Mouse (Mus musculus) neural tube, embryonic 13.5 days (tissue): Measurements from ENCODE around the gene Zscan20. TPM values are rescaled to one million over a fixed set of nuclear protein-coding genes. Genes with fewer than 3 reads are reported as not detected.
"Not testable (repeated sequence)": the region's sequence is repeated elsewhere in the genome, so short reads cannot be mapped to it uniquely, and the experiment has no call there.

Experiments
- ATAC-seq: fragments of 200-750 bp; cut with Nextera tagmentation; 2 replicates; pipeline ENCODE4 v1.8.0; 2017; ENCODE audit warnings: low read depth, mild to moderate bottlenecking, moderate TSS enrichment, moderate library complexity
- H3K27ac ChIP-seq: fragments of 300-500 bp; sonication (generic); replicated peaks from 2 replicates; pipeline ENCODE4 v1.5.1; 2015; ENCODE audit warnings: moderate library complexity, mild to moderate bottlenecking, inconsistent platforms
- H3K27me3 ChIP-seq: fragments of 300-500 bp; sonication (generic); 2 replicates; pipeline ENCODE4 v1.6.1; 2015; ENCODE audit warnings: mild to moderate bottlenecking, inconsistent platforms
- H3K36me3 ChIP-seq: fragments of 300-500 bp; sonication (generic); 2 replicates; pipeline ENCODE4 v1.6.1; 2015; ENCODE audit warnings: mild to moderate bottlenecking, inconsistent platforms
- H3K4me1 ChIP-seq: fragments of 300-500 bp; sonication (generic); replicated peaks from 2 replicates; pipeline ENCODE4 v1.6.1; 2015; ENCODE audit warnings: inconsistent platforms
- H3K4me2 ChIP-seq: fragments of 300-500 bp; sonication (generic); 2 replicates; pipeline ENCODE4 v1.6.1; 2015; ENCODE audit warnings: inconsistent platforms, mild to moderate bottlenecking, moderate library complexity
- H3K4me3 ChIP-seq: fragments of 300-500 bp; sonication (generic); 2 replicates; pipeline ENCODE4 v1.5.1; 2015; ENCODE audit warnings: mild to moderate bottlenecking, inconsistent platforms
- H3K9ac ChIP-seq: fragments of 300-500 bp; sonication (generic); 2 replicates; pipeline ENCODE4 v1.6.1; 2015; ENCODE audit warnings: moderate library complexity, mild to moderate bottlenecking, inconsistent platforms
- H3K9me3 ChIP-seq: fragments of 300-500 bp; sonication (generic); 2 replicates; pipeline ENCODE4 v1.6.1; 2016; ENCODE audit warnings: inconsistent platforms
- WGBS: fragments of 180-500 bp; shearing (Covaris S2); methylation state at CpG from one replicate; pipeline ENCODE4 v1.1.7; 2015; 5-methylcytosine and 5-hydroxymethylcytosine counted together
- polyA plus RNA-seq: library from polyadenylated mRNA; unstranded; fragments of >200 nt; fragmentation: Nextera tagmentation; extraction: Ambion mirVana; gene quantifications from 2 replicates; pipeline ENCODE4 v1.2.1, GENCODE M21; 2015

Gene Zscan20
- polyA plus RNA-seq, 1 experiment from 2014 or later: 4.6 TPM

DNA sequence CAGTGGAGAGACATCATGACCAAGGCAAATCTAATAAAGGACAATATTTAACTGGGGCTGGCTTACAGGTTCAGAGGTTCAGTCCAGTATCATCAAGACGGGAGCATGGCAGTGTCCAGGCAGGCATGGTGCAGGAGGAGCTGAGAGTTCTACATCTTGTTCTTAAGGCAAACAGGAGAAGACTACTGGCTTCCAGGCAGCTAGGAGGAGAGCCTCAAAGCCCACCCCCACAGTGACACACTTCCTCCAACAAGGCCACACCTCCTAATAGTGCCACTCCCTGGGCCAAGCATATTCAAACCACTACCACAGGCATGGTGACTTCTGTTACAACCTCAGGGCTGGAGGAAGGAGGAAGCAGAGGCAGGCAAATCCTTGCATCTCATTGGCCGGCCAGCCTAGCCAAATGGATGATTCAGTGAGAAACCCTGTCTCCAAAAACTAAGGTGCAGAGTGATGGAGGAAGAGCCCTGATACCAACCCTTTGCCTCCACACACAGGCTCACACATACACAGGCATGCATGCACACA is 65.9 kb downstream of the Zscan20 start:
- H3K36me3 ChIP-seq: peaks cover 48% of the 10 kb centered on the region
- 75% methylated on average over 2 of the region's 2 CpGs for WGBS

GRCm38 (mm10) chr4:128543378-128543777 is 66.5 kb downstream of the Zscan20 start:
- Histone ChIP-seq H3K36me3 (peaks cover 49% of the 10 kb centered on the region), H3K4me1 (no peaks in the 10 kb centered on the region), H3K4me3 (no peak overlapping the region), H3K9me3 (no peaks in the 10 kb centered on the region), H3K27ac (no peak overlapping the region), H3K4me2 (no peak overlapping the region), H3K9ac (no peak overlapping the region), H3K27me3 (no peaks in the 10 kb centered on the region)
- ATAC-seq: no peak
- WGBS: 30% methylated on average over 2 of the region's 2 CpGs

More for the DNA sequence above, 65.9 kb downstream of the Zscan20 start:
- H3K4me1 ChIP-seq, H3K4me3 ChIP-seq, ATAC-seq, H3K9me3 ChIP-seq, H3K9ac ChIP-seq, H3K27ac ChIP-seq, H3K4me2 ChIP-seq, H3K27me3 ChIP-seq: not testable (repeated sequence)

Other genes starting within 250 kb of the Zscan20 start
- gene Tlr12, start 8.5 kb upstream of the Zscan20 start, polyA plus RNA-seq: 1.7 and 2.0 TPM in 2 replicates
- gene Phc2, start 44.6 kb upstream of the Zscan20 start, polyA plus RNA-seq: 82.2 and 101 TPM in 2 replicates
- gene A3galt2, start 145.3 kb upstream of the Zscan20 start, polyA plus RNA-seq: 0.46 and 0.70 TPM in 2 replicates
- 37.5 and 43.1 TPM in 2 replicates for gene Zfp362, start 195.9 kb upstream of the Zscan20 start, polyA plus RNA-seq